Mouse (Mus musculus) liver, adult 2 months (tissue): ENCODE measurements around the gene Myh10.

Experiments
- CTCF ChIP-seq: fragments of 200-500 bp; IDR thresholded peaks from 2 replicates; pipeline ENCODE4 v1.5.1; 2011; ENCODE audit warnings: low read depth, low read length, control low read depth
- POLR2A ChIP-seq: fragments of 200-500 bp; IDR thresholded peaks from 2 replicates; pipeline ENCODE4 v1.6.1; 2011; ENCODE audit warnings: low read length, control low read depth; ENCODE audit not compliant: insufficient read depth; ENCODE audit errors: extremely low read depth

DNA sequence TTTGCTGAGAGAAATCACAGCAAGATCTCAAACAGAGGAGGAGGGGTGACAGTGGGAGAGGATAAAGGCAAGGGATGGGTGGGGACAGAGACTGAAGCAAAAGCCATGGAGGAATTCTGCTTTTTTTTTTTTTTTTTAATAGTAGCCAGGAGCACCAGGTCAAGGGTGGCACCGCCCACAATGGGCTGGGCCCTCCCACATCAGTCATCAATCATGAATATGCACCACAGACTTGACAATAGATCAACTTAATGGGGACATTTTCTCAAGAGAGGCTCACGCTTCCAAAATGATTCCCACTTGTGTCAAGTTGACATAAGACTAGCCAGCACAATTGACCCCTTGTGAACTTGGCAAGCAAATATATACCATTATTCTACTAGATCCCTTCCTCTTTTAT lies 25.1 kb upstream of the Myh10 start:
- TF ChIP-seq POLR2A = no peak
- no peak for TF ChIP-seq CTCF
